Mouse (Mus musculus): ENCODE measurements around the gene 4930415O20Rik.

- TF ChIP-seq POLR2A (IDR thresholded peaks at IDR 0.05; ENCODE audit: control insufficient read depth, low read depth, low read length) = no peak
- no peak for TF ChIP-seq CTCF (IDR thresholded peaks at IDR 0.05; ENCODE audit: control insufficient read depth, insufficient read depth, insufficient replicate concordance, low read depth, low read length)
Observed at GRCm38 (mm10) chr15:98546843-98547242, 24.0 kb upstream of the 4930415O20Rik start.
